ENCODE assay signal across 28 mouse cellular contexts in the genomic region with DNA sequence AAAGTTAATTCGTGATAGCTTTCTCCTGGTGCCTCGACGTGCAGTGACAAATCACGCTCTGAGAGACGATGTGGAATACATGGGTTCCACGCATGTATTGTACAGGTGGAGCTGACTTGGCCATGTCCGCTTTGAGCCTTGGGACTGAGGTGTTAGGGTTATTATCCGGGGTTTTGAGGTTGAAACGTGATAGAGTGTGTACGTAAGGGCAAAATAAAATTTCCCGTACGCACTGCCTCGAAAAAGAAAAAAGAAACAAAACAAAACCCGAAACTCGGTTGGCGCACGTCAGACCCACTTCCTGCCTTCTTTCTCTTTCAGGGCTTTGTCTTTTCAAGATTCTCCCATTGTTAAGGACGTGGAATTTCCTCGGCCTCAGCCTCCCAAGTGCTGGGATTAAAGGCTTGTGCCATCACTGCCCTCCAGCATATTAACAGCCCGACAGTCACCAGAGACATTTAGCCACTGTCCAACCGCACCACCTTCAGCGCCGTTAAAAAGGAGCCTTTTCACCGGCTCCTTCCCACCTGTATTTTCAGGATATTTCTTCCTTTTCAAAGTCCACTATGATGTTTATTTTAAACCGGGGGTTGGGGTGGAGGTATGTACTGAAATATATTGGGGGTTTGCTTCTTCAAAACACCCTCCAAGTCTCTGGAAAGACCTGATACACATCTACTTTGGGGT. TPM values are rescaled to one million over a fixed set of nuclear protein-coding genes. Genes with fewer than 3 reads are reported as not detected.
DNase-seq lines count a peak whose midpoint lies in the region; ATAC-seq and TF ChIP-seq lines count a peak whose summit lies in the region.
"Had no signal": no experiment of that assay in that cellular context is flagged by ENCODE, and none has a peak within 500 bp of the region (broad histone marks: within the 10 kb centered on the region; RNA-seq: fewer than 3 reads in every experiment).

No protein-coding gene starts in this region.

- TF ChIP-seq EP300 in CH12.LX (IDR thresholded peaks at IDR 0.05; ENCODE audit: low read length) = no peak

- 0 out of 2 replicates have a peak overlapping the region, but pooled peaks have one; percentile 4 for H3K9ac ChIP-seq in CH12.LX (ENCODE audit: insufficient read depth, low read depth)
- no peak overlapping the region for H3K9ac ChIP-seq in hindbrain, embryonic 16.5 days (ENCODE audit: low read depth, low read length)
- no peak overlapping the region for H3K9ac ChIP-seq in hindbrain, embryonic 12.5 days
- H3K9ac ChIP-seq: forebrain, embryonic 13.5 days; hindbrain, embryonic 13.5 days; limb, embryonic 12.5 days; liver, postnatal 0 days; midbrain, embryonic 13.5 days; neural tube, embryonic 15.5 days had no signal

- ATAC-seq in hindbrain, embryonic 16.5 days = no peak
- no peak for ATAC-seq in hindbrain, embryonic 12.5 days (ENCODE audit: low FRiP score)
- ATAC-seq: forebrain, embryonic 13.5 days; intestine, embryonic 16.5 days; liver, postnatal 0 days; midbrain, embryonic 13.5 days had no signal

- no peak for TF ChIP-seq CTCF in CH12.LX (conservative IDR thresholded peaks at IDR 0.05 in 1 of 2, IDR thresholded peaks at IDR 0.05 in 1 of 2; ENCODE audit: low read depth in 2 of 2, low read length in 2 of 2)

- peaks cover 7 to 26% of the 10 kb centered on the region in 2 experiments; a peak in 3 of 4 replicates for H3K4me1 ChIP-seq in CH12.LX (ENCODE audit: control insufficient read depth in 1 of 2, insufficient read depth in 2 of 2)
- H3K4me1 ChIP-seq in hindbrain, embryonic 16.5 days (ENCODE audit: control insufficient read depth, insufficient read depth, low read depth, low read length) = no peaks in the 10 kb centered on the region; the same call in 1 of the 2 replicates
- 0 out of 2 replicates have a peak, but pooled peaks cover 4% of the 10 kb centered on the region for H3K4me1 ChIP-seq in hindbrain, embryonic 12.5 days
- H3K4me1 ChIP-seq: hindbrain, embryonic 13.5 days; limb, embryonic 12.5 days; neural tube, embryonic 15.5 days had no signal

- peaks cover 2% of the 10 kb centered on the region for H3K27me3 ChIP-seq in CH12.LX (replicated peaks)
- no peaks in the 10 kb centered on the region for H3K27me3 ChIP-seq in hindbrain, embryonic 16.5 days (replicated peaks; ENCODE audit: control insufficient read depth, insufficient read depth, low read length)
- no peaks in the 10 kb centered on the region for H3K27me3 ChIP-seq in hindbrain, embryonic 12.5 days
- H3K27me3 ChIP-seq: forebrain, embryonic 13.5 days; hindbrain, embryonic 13.5 days; limb, embryonic 12.5 days; neural tube, embryonic 15.5 days had no signal

- H3K4me3 ChIP-seq in CH12.LX (replicated peaks in 1 of 3; ENCODE audit: low read depth in 2 of 3, low read length in 2 of 3, poor library complexity in 1 of 3) = peak overlapping the region in 1 of 3 experiments; percentile 41
- H3K4me3 ChIP-seq in hindbrain, embryonic 16.5 days (ENCODE audit: low read length) = no peak overlapping the region
- no peak overlapping the region for H3K4me3 ChIP-seq in hindbrain, embryonic 12.5 days
- H3K4me3 ChIP-seq: forebrain, embryonic 13.5 days; hindbrain, embryonic 13.5 days; left cerebral cortex, adult 2 months; limb, embryonic 12.5 days; megakaryocyte, embryonic 14.5 days; midbrain, embryonic 13.5 days; neural tube, embryonic 15.5 days had no signal

- no peak for TF ChIP-seq RAD21 in CH12.LX (IDR thresholded peaks at IDR 0.05; ENCODE audit: low read depth, low read length)

- no peaks in the 10 kb centered on the region for H3K36me3 ChIP-seq in CH12.LX (replicated peaks in 1 of 2; ENCODE audit: control insufficient read depth in 1 of 2, insufficient read depth in 1 of 2, low read length in 1 of 2)
- H3K36me3 ChIP-seq in hindbrain, embryonic 16.5 days (ENCODE audit: control insufficient read depth, insufficient read depth, low read length) = no peaks in the 10 kb centered on the region
- H3K36me3 ChIP-seq in hindbrain, embryonic 12.5 days = no peaks in the 10 kb centered on the region
- H3K36me3 ChIP-seq: G1E; hindbrain, embryonic 13.5 days; limb, embryonic 12.5 days; midbrain, embryonic 13.5 days; neural tube, embryonic 15.5 days had no signal

- no peak for TF ChIP-seq POLR2A in CH12.LX (IDR thresholded peaks at IDR 0.05; ENCODE audit: low read depth, low read length)

- WGBS in hindbrain, embryonic 16.5 days = 77% methylated on average over 25 of the region's 25 CpGs
- 77% methylated on average over 25 of the region's 25 CpGs for WGBS in hindbrain, embryonic 12.5 days

- H3K79me2 ChIP-seq in CH12.LX (replicated peaks; ENCODE audit: control insufficient read depth, extremely low read depth, insufficient read depth, poor library complexity, severe bottlenecking) = no peaks in the 10 kb centered on the region

- H3K4me2 ChIP-seq in CH12.LX (ENCODE audit: insufficient read depth, low read depth, poor library complexity, severe bottlenecking) = peak overlapping the region; percentile 70
- no peak overlapping the region for H3K4me2 ChIP-seq in hindbrain, embryonic 16.5 days (ENCODE audit: low read length)
- no peak overlapping the region for H3K4me2 ChIP-seq in hindbrain, embryonic 12.5 days (replicated peaks)
- H3K4me2 ChIP-seq: forebrain, embryonic 13.5 days; heart, embryonic 11.5 days; hindbrain, embryonic 13.5 days; limb, embryonic 12.5 days; liver, embryonic 11.5 days; midbrain, embryonic 13.5 days; neural tube, embryonic 15.5 days had no signal

- no peaks in the 10 kb centered on the region for H3K9me3 ChIP-seq in CH12.LX (replicated peaks; ENCODE audit: low read length)
- no peaks in the 10 kb centered on the region for H3K9me3 ChIP-seq in hindbrain, embryonic 16.5 days (ENCODE audit: control insufficient read depth, low read length)
- no peaks in the 10 kb centered on the region for H3K9me3 ChIP-seq in hindbrain, embryonic 12.5 days (replicated peaks)
- H3K9me3 ChIP-seq: forebrain, embryonic 13.5 days; G1E; hindbrain, embryonic 13.5 days; limb, embryonic 12.5 days; megakaryocyte, embryonic 14.5 days; midbrain, embryonic 13.5 days; neural tube, embryonic 15.5 days had no signal

- dilution Hi-C loops in CH12.LX (cut with MboI; ENCODE audit: extremely low pct_ligation_motif_present, extremely low pct_unique_long_range_greater_than_20kb, low sequenced_read_pairs) = no loop called here

- in situ Hi-C loops in CH12.LX (cut with MboI; ENCODE audit: low pct_ligation_motif_present, low pct_unique_long_range_greater_than_20kb, low sequenced_read_pairs) = loop anchor here (5.0 to 25.0 kb wide), 4 partner anchors 51 to 1271 kb away; a partner anchor contains a TSS

- peak overlapping the region; percentile 53; the same call in 1 of the 2 replicates for H3K27ac ChIP-seq in CH12.LX (ENCODE audit: insufficient read depth, low read depth)
- no peak overlapping the region for H3K27ac ChIP-seq in hindbrain, embryonic 16.5 days (ENCODE audit: low read depth, low read length)
- no peak overlapping the region for H3K27ac ChIP-seq in hindbrain, embryonic 12.5 days
- H3K27ac ChIP-seq: forebrain, embryonic 13.5 days; hindbrain, embryonic 13.5 days; left cerebral cortex, adult 2 months; limb, embryonic 12.5 days; midbrain, embryonic 13.5 days; neural tube, embryonic 15.5 days had no signal

- peak; percentile 71 for DNase-seq in heart, adult 11 months
- no peak for DNase-seq in heart, adult 8-10 months (ENCODE audit: low spot score)
- DNase-seq in A20 (ENCODE audit: low read depth, low spot score) (peak; percentile 33), CH12.LX (ENCODE audit: extremely low read depth) (no peak)
- peak; percentile 94 for DNase-seq in induced T-regulatory cell, adult 2 months (ENCODE audit: low read depth)
- no peak for DNase-seq in kidney, postnatal 10 days
- DNase-seq: adrenal gland, adult 2 months; cerebellum, adult 18-20 months; cerebellum, postnatal 36 days; gastrocnemius, postnatal 14 days; heart, postnatal 36 days; kidney, postnatal 14 days; liver, postnatal 0 days; right cerebral cortex, postnatal 14 days; thymus, postnatal 36 days had no signal

TF ChIP-seq in CH12.LX, 34 proteins besides CTCF, POLR2A, EP300 and RAD21:
- TF ChIP-seq CHD1 (IDR thresholded peaks at IDR 0.05; ENCODE audit: low read depth, low read length) (no peak), RCOR1 (conservative IDR thresholded peaks at IDR 0.05; ENCODE audit: low read depth, low read length) (no peak), SMC3 (IDR thresholded peaks at IDR 0.05; ENCODE audit: low read depth, low read length) (no peak), JUND (conservative IDR thresholded peaks at IDR 0.05; ENCODE audit: low read depth, low read length) (no peak), ZC3H11A (IDR thresholded peaks at IDR 0.05; ENCODE audit: low read depth, low read length) (no peak), MAZ (IDR thresholded peaks at IDR 0.05; ENCODE audit: low read depth, low read length) (no peak), MEF2A (IDR thresholded peaks at IDR 0.05; ENCODE audit: borderline replicate concordance, low read depth, low read length) (no peak), NELFE (IDR thresholded peaks at IDR 0.05; ENCODE audit: low read depth, low read length) (no peak), MYC (IDR thresholded peaks at IDR 0.05; ENCODE audit: low read depth, low read length) (no peak), IRF4 (IDR thresholded peaks at IDR 0.05; ENCODE audit: low read depth, low read length) (no peak), MAX (IDR thresholded peaks at IDR 0.05; ENCODE audit: low read length) (no peak), GABPA (IDR thresholded peaks at IDR 0.05; ENCODE audit: insufficient replicate concordance, low read depth, low read length) (no peak), HCFC1 (IDR thresholded peaks at IDR 0.05; ENCODE audit: low read depth, low read length) (no peak), KAT2A (IDR thresholded peaks at IDR 0.05; ENCODE audit: insufficient replicate concordance, low read length) (no peak), ZNF384 (IDR thresholded peaks at IDR 0.05; ENCODE audit: low read depth, low read length) (no peak)

RNA-seq across cellular contexts. Expression of a gene that starts 39.7 kb away (rescaled TPM):
- 10 to 100 TPM; 13.4 to 17.9 (median 15.3) TPM for total RNA-seq in heart, adult 8-10 months (2022)
- total RNA-seq in CH12.LX (2012; rRNA removed) = 43.1 and 51.8 TPM in 2 replicates
- 73.7 and 88.8 TPM in 2 replicates for total RNA-seq in CH12.LX (2014; rRNA removed)
- polyA plus RNA-seq in CH12.LX (2012; ENCODE audit: insufficient read length, low read depth) = 69.1 and 83.7 TPM in 2 replicates
- 32.8 and 33.8 TPM in 2 replicates for polyA plus RNA-seq in hindbrain, embryonic 16.5 days (2015; fragmentation: Nextera tagmentation; extraction: Ambion mirVana)
- polyA plus RNA-seq in hindbrain, embryonic 12.5 days (2016; fragmentation: Nextera tagmentation; extraction: Ambion mirVana) = 36.8 and 40.9 TPM in 2 replicates

Comparison
In these comparisons a context has a peak if more than half of its experiments do, and no peak if none do; other contexts are left out.
1. DNase-seq: peak in heart, adult 11 months (single experiment), A20 (single experiment) and induced T-regulatory cell, adult 2 months (single experiment); none in heart, adult 8-10 months (single experiment), CH12.LX (single experiment) and kidney, postnatal 10 days (single experiment).